Mouse (Mus musculus): ENCODE data around the gene Car5a. TPM values are rescaled to one million over a fixed set of nuclear protein-coding genes. Genes with fewer than 3 reads are reported as not detected.

The Car5a gene
- polyA plus RNA-seq (2017; shearing (Covaris generic)) = not detected

GRCm38 (mm10) chr8:121944831-121945230 is at the start of gene Car5a:
Gene Car5a, minus strand, starts transcription at chr8:121944904.

DNA sequence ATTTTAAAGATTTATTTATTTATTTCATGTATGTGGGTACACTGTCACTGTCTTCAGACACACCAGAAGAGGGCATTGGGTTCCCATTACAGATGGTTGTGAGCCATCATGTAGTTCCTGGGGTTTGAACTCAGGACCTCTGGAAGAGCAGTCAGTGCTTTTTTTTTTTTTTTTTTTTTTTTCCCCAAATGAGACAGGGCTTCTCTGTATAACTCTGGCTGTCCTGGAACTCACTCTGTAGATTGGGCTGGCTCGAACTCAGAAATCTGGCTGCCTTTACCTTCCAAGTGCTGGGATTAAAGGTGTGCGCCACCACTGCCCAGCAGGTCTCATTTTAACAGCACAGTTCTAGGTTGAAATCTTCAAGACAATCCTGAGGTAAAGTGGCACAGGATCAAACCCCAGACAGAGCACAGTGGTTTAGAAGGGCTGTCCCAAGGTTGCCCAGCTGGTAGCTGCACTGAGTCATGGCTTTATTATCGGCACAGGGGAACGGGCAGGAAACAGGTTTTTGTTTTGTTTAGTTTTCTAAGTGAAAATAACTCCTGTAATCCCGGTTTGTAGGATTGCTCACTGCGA is 4.6 kb upstream of the Car5a start, which contains the start of gene Banp:
Banp (plus strand) TSS at position 529 of the 579 bp plus-strand sequence.

GRCm38 (mm10) chr8:121907587-121908248 is 37.0 kb downstream of the Car5a start, which contains the start of gene Slc7a5:
Gene Slc7a5, minus strand, starts transcription at chr8:121907694.

Other genes with a start within 250 kb of the Car5a start
- 0.26 TPM for gene Jph3, start 215.3 kb downstream of the Car5a start, polyA plus RNA-seq (2017; shearing (Covaris generic))
- 43.8 TPM for gene Klhdc4, start 115.3 kb downstream of the Car5a start, polyA plus RNA-seq (2017; shearing (Covaris generic))
- gene Slc7a5, start 37.2 kb downstream of the Car5a start, polyA plus RNA-seq (2017; shearing (Covaris generic)) = 2.6 TPM
- 42.5 TPM for gene Banp, start 4.8 kb upstream of the Car5a start, polyA plus RNA-seq (2017; shearing (Covaris generic))